Mouse (Mus musculus) heart, embryonic 16.5 days (tissue): ENCODE data around the gene Hist2h3c1. TPM values are rescaled to one million over a fixed set of nuclear protein-coding genes. Genes with fewer than 3 reads are reported as not detected.
A peak's percentile ranks its signal among the peaks of the same experiment; 100 is the strongest.
"Not testable (repeated sequence)": the region's sequence is repeated elsewhere in the genome, so short reads cannot be mapped to it uniquely, and the experiment has no call there.

ENCODE experiments used
- ATAC-seq: fragments of 200-750 bp; cut with Nextera tagmentation; replicated peaks from 2 replicates; pipeline ENCODE4 v1.8.0; 2017; ENCODE audit warnings: moderate number of reproducible peaks; ENCODE audit not compliant: insufficient read depth, low FRiP score; ENCODE audit errors: extremely low read depth
- H3K27ac ChIP-seq: fragments of 300-500 bp; sonication (generic); 2 replicates; pipeline ENCODE4 v1.5.1; 2014; ENCODE audit warnings: mild to moderate bottlenecking, low read length, control low read depth, moderate library complexity
- H3K27me3 ChIP-seq: fragments of 300-500 bp; sonication (generic); 2 replicates; pipeline ENCODE4 v1.6.1; 2014; ENCODE audit warnings: low read length, mixed read lengths; ENCODE audit not compliant: control insufficient read depth, insufficient read depth
- H3K36me3 ChIP-seq: fragments of 300-500 bp; sonication (generic); 2 replicates; pipeline ENCODE4 v1.6.1; 2014; ENCODE audit not compliant: control insufficient read depth, insufficient read depth
- H3K4me1 ChIP-seq: fragments of 300-500 bp; sonication (generic); 2 replicates; pipeline ENCODE4 v1.6.1; 2014; ENCODE audit warnings: low read length, mixed read lengths; ENCODE audit not compliant: control insufficient read depth, insufficient read depth
- H3K4me2 ChIP-seq: fragments of 300-500 bp; sonication (generic); 2 replicates; pipeline ENCODE4 v1.6.1; 2014; ENCODE audit warnings: low read depth, mild to moderate bottlenecking, control low read depth, low read length
- H3K4me3 ChIP-seq: fragments of 300-500 bp; sonication (generic); 2 replicates; pipeline ENCODE4 v1.5.1; 2014; ENCODE audit warnings: mild to moderate bottlenecking, control low read depth, low read length
- H3K9ac ChIP-seq: fragments of 300-500 bp; sonication (generic); 2 replicates; pipeline ENCODE4 v1.6.1; 2014; ENCODE audit warnings: low read length, control low read depth
- H3K9me3 ChIP-seq: fragments of 300-500 bp; sonication (generic); replicated peaks from 2 replicates; pipeline ENCODE4 v1.6.1; 2016; ENCODE audit warnings: low read length; ENCODE audit not compliant: control insufficient read depth
- WGBS: fragments of 180-500 bp; shearing (Covaris S2); extraction: QIAGEN DNeasy Blood & Tissue Kit; methylation state at CpG from one replicate; pipeline ENCODE4 v1.1.7; 2014; 5-methylcytosine and 5-hydroxymethylcytosine counted together
- polyA plus RNA-seq: library from polyadenylated mRNA; unstranded; fragments of >200 nt; fragmentation: Nextera tagmentation; extraction: Ambion mirVana; gene quantifications from 2 replicates; pipeline ENCODE4 v1.2.1, GENCODE M21; 2015

The Hist2h3c1 gene
- polyA plus RNA-seq, 1 experiment from 2014 or later, result 0.76 TPM

- no peak overlapping the region for H3K4me3 ChIP-seq
- no peaks in the 10 kb centered on the region for H3K27me3 ChIP-seq
- no peaks in the 10 kb centered on the region; the same call in 1 of the 2 replicates for H3K4me1 ChIP-seq
- no peak overlapping the region for H3K9ac ChIP-seq
- 55% methylated on average over 4 of the region's 4 CpGs for WGBS
- ATAC-seq, result no peak
- no peak overlapping the region for H3K4me2 ChIP-seq
- H3K9me3 ChIP-seq, result no peaks in the 10 kb centered on the region
- H3K36me3 ChIP-seq, result no peaks in the 10 kb centered on the region
- H3K27ac ChIP-seq, result no peak overlapping the region
These were observed 15.4 kb upstream of the Hist2h3c1 start for GRCm38 (mm10) chr3:96230910-96231757.

GRCm38 (mm10) chr3:96231758-96232120 is 14.7 kb upstream of the Hist2h3c1 start:
- Histone ChIP-seq H3K4me1 (no peaks in the 10 kb centered on the region), H3K9ac (no peak overlapping the region), H3K27me3 (no peaks in the 10 kb centered on the region), H3K4me3 (no peak overlapping the region), H3K9me3 (no peaks in the 10 kb centered on the region), H3K27ac (no peak overlapping the region), H3K36me3 (no peaks in the 10 kb centered on the region), H3K4me2 (no peak overlapping the region)
- no peak for ATAC-seq
- WGBS, result 41% methylated on average over 2 of the region's 2 CpGs

DNA sequence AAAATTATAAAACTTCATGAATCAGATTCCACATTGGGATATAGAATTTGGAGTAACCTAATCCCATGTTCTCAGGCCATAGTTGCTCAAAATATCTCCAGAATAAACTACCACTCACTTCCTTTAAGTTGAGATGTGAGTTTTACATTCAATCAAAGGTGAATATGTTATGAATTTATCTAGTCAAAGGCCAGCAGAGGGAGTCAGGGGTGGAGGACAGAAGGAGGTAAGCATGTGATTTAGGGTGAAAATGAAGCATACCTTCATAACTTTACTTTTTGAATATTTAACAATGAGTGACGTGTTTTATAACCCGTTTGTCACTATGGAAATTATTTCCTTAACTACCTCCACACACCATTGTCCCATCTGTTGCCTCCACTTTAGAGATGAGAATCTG is 11.6 kb upstream of the Hist2h3c1 start:
- no peak overlapping the region for H3K9ac ChIP-seq
- peaks cover 7% of the 10 kb centered on the region for H3K4me1 ChIP-seq
- no peak for ATAC-seq
- H3K9me3 ChIP-seq, result no peaks in the 10 kb centered on the region
- WGBS, result 89% methylated on average over 2 of the region's 2 CpGs
- H3K4me3 ChIP-seq, result no peak overlapping the region
- no peaks in the 10 kb centered on the region for H3K27me3 ChIP-seq
- no peak overlapping the region for H3K27ac ChIP-seq
- H3K36me3 ChIP-seq, result no peaks in the 10 kb centered on the region
- no peak overlapping the region for H3K4me2 ChIP-seq

GRCm38 (mm10) chr3:96235836-96236235 is 10.6 kb upstream of the Hist2h3c1 start:
- Histone ChIP-seq H3K4me3 (no peak overlapping the region), H3K9ac (no peak overlapping the region), H3K4me1 (peaks cover 9% of the 10 kb centered on the region), H3K27ac (no peak overlapping the region), H3K4me2 (no peak overlapping the region), H3K36me3 (no peaks in the 10 kb centered on the region), H3K9me3 (no peaks in the 10 kb centered on the region), H3K27me3 (no peaks in the 10 kb centered on the region)
- WGBS, result 47% methylated on average over 3 of the region's 3 CpGs
- ATAC-seq, result no peak

GRCm38 (mm10) chr3:96236834-96237334 is 9.6 kb upstream of the Hist2h3c1 start:
- ATAC-seq, result no peak
- WGBS, result 78% methylated on average over 4 of the region's 4 CpGs
- H3K27ac ChIP-seq, result no peak overlapping the region

GRCm38 (mm10) chr3:96237335-96237903 is 9.1 kb upstream of the Hist2h3c1 start:
- Histone ChIP-seq H3K4me1 (peaks cover 10% of the 10 kb centered on the region), H3K36me3 (no peaks in the 10 kb centered on the region), H3K4me3 (peak overlapping the region; percentile 56), H3K9ac (peak overlapping the region; percentile 71), H3K9me3 (no peaks in the 10 kb centered on the region), H3K4me2 (peak overlapping the region; percentile 64), H3K27ac (peak overlapping the region; percentile 25; the same call in 1 of the 2 replicates), H3K27me3 (no peaks in the 10 kb centered on the region)
- no peak for ATAC-seq
- 28% methylated on average over 7 of the region's 7 CpGs for WGBS

More at GRCm38 (mm10) chr3:96236834-96237334, 9.6 kb upstream of the Hist2h3c1 start:
- Histone ChIP-seq H3K9ac (peak overlapping the region; percentile 71), H3K4me2 (peak overlapping the region; percentile 64), H3K4me1 (peaks cover 10% of the 10 kb centered on the region), H3K27me3 (no peaks in the 10 kb centered on the region), H3K36me3 (no peaks in the 10 kb centered on the region), H3K9me3 (no peaks in the 10 kb centered on the region), H3K4me3 (peak overlapping the region; percentile 56)

DNA sequence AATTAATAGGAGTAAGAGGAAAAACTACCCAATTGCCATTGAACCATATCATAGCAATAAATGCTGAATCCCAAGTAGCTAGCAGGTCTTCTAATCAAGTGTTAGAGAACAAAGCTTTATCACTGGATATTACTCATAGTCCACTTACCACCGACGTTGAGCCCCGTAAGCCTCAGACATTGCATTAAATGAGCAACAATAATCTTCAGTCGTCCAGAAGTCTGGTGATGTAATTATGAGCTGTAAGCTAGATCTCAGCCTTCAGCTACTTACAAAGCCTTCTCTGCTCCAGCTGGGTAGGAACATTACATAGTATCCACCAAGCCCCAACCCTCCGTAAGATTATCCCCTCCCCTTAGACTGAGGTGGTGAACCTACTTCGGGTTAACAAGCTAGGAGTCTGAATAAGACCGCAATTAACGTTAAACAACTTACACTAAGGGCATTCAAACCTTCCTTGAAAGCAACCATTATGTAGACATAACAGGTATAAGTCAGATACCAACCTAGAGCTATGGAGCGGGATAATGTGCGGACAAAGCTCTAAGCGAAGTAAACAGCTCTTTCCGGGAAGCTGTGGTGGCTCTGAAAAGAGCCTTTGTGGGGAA is 8.5 kb upstream of the Hist2h3c1 start:
- under 1% methylated on average over 12 of the region's 12 CpGs for WGBS

GRCm38 (mm10) chr3:96238954-96239793 is 7.3 kb upstream of the Hist2h3c1 start, which contains the start of gene Hist2h3c2:
Gene Hist2h3c2 (minus strand): TSS chr3:96239127.
- peak within 1 kb of the TSS; percentile 56 for H3K4me3 ChIP-seq
- H3K4me2 ChIP-seq, result peak within 1 kb of the TSS; percentile 64
- not testable (repeated sequence) for H3K9me3 ChIP-seq, H3K36me3 ChIP-seq, H3K27me3 ChIP-seq
- ATAC-seq, result peak; percentile 90
- H3K4me1 ChIP-seq, result peaks cover 17% of the 10 kb centered on the region
- H3K9ac ChIP-seq, result peak within 1 kb of the TSS; percentile 71
- WGBS, result 0% methylated on average over 10 of the region's 68 CpGs
- peak within 1 kb of the TSS; percentile 77 for H3K27ac ChIP-seq

More for the DNA sequence above, 8.5 kb upstream of the Hist2h3c1 start:
- Histone ChIP-seq H3K4me3 (peak overlapping the region; percentile 56), H3K9ac (peak overlapping the region; percentile 71), H3K36me3 (no peaks in the 10 kb centered on the region), H3K9me3 (no peaks in the 10 kb centered on the region), H3K4me1 (peaks cover 10% of the 10 kb centered on the region), H3K27me3 (no peaks in the 10 kb centered on the region), H3K27ac (peak overlapping the region; percentile 63), H3K4me2 (peak overlapping the region; percentile 64)
- no peak for ATAC-seq
